Mouse (Mus musculus): ENCODE data around the gene Chd3.
"Not testable (repeated sequence)": the region's sequence is repeated elsewhere in the genome, so short reads cannot be mapped to it uniquely, and the experiment has no call there.

Gene Chd3

DNA sequence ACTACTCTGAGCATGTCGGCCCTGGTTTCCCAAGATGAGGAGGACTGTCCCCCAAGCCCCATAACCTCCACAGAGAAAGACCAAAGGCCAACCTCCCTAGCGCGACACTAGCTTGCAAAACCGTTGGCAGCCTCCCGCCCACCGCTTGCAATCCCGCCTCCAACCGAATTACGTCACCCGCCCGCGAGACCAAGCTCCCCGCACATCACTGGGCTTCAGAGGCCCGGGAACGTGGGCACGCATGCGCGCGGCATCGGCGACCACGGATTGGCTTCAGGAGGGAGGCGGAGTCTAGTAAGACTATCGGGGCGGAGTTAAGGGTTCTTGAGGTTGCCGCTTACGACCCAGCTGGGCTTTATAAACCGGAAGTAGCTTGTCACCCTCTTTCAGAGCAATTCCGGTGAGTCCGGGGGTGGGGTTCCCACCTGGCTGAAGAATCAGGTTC, 45.5 kb downstream of the Chd3 start, which contains the start of the genes Cntrob and Trappc1:
Cntrob (minus strand) TSS at position 109 of the 445 bp plus-strand sequence.
Trappc1 (plus strand) TSS at position 314 of the 445 bp plus-strand sequence.
- peak; percentile 100 for DNase-seq (ENCODE audit: low spot score)

DNA sequence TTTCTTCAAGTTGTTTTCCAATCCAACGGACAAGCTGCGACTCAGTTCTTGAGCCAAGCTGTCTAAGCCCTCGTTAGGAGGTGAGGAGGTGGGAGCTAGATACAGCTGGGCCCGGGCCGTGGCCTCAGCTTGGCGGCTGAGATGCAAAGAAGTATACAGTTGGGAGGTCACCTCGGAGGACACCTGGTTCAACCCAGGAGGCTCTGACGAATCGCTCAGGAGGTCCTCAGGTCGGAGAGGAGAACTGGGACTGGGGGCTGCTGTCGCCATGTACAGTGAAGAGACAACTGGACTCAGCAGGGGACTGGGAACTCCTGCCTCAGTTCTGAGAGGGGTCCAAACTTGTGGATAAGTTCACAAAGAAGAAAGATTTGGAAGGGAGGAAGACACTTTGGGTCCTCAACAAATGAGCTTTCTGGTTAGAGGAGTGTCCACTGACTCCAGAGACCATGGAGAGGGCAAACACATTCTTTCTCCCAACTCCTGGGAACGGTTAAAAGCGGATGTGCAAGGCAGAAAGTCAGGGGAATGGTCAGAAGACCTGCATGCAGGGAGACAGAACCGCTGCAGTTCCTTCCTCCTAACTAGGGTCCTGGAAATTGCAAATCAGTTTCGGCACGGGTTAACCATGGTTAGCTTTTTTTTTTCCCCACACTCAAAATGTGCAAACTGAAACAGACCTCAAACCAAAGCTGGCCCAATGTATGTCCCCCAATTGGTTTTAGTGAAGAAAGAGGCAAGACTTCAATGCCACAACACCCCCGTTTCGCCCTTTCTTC, 46.3 kb downstream of the Chd3 start:
- DNase-seq (ENCODE audit: low spot score): peak; percentile 21

DNA sequence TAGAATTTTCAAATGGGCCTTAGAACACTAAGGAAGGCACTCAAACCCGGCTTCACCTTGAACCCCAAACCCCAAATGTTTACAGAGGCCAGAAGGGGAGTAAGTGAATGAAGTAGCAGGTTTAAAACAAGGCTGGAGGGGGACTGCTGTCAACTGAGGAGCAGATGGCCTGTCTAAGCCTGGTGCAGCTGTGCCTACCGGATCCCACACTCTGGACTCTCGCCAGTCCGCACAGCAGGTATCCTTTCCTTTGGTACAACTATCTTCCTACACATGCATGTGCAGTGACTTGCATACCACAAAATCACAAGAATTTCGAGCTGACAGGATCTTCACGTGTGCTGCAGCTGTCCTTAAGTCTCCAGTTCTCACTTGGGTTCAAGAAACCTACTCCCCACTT, 47.2 kb downstream of the Chd3 start:
- DNase-seq (ENCODE audit: low spot score): no peak

DNA sequence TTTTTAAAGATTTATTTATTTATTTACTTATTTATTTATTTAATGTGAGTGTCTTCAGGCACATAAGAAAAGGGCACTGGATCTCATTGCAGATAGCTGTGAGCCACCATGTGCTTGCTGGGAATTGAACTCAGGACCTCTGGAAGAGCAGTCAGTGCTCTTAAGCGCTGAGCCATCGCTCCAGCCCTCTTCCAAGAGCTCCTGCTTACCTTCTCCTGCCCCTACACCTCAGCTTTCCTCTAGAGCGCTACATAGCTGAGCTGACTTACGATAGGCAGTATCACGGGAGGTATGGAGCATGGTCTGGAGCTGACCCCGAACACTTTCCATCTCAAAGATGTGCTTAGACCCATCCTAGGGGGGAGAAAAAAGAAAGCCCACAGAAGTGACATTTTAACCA, 47.6 kb downstream of the Chd3 start:
- no peak for DNase-seq (ENCODE audit: low spot score)

DNA sequence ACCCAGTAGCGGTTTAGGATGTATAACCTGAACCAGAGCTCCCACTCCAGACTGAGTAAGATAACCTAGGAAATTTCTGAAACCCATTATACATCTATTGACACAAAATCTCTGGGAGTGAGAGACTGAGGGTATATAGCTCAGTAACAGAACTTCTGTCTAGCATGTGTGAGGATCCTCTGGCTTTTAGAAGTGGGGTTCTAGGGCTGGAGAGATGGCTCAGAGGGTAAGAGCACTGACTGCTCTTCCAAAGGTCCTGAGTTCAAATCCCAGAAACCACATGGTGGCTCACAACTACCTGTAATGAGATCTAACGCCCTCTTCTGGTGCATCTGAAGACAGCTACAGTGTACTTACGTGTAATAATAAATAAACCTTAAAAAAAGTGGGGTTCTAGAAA, 51.2 kb downstream of the Chd3 start:
- DNase-seq (ENCODE audit: low spot score): not testable (repeated sequence)

DNA sequence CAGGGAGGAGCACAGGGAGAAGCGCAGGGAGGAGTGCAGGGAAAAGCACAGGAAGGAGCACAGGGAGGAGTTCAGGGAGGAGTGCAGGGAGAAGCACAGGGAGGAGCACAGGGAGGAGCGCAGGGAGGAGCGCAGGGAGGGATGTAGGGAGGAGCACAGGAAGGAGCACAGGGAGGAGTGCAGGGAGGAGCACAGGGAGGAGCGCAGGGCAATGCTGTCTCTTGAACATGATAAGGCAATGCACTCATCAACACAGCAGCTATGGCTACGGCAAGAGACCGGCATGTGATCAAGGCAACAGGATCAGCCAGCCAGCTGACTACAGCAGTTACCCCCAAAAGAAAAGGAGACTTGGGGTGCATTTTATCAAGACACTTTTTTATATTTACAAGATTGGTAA, 52.8 kb downstream of the Chd3 start:
- DNase-seq (ENCODE audit: low spot score): no peak

DNA sequence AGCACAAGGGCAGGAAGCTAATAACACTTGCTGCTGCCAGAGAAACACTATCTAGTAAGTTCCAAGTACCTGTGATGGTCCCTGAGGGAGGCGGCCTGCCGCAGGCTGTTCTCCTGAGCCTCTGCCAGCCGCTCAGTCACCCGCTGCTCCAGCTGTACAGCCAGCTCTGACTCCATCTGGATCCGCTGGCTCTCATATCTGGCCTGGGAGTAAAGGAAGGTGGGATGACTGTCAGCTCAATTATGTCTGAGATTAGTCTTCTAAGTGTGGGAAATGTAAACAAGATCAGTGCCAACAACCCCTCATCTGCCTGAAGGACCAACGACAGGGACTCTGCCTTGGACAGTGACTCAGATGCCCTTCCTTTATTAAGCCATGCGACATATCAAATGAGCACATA, 57.9 kb downstream of the Chd3 start:
- DNase-seq (ENCODE audit: low spot score): no peak

DNA sequence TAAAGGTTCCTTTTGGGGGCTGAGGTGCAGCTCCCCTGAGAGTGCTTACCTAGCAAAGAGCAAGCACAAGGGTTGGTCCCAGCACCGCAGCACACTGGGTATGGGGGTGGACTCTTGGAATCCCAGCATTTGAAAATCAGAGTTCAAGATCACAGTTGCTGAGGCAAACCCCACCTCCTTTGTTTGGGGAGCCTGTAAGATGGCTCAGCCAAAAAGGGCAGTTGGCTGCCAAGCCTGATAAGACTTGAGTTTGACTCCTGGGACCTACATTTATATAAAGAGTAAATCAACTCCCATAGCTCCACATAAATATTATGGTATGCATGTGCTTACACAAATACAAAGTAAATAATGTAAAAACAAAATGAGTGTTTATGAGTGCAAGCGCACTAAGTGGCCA, 63.2 kb downstream of the Chd3 start:
- no peak for DNase-seq (ENCODE audit: low spot score)

DNA sequence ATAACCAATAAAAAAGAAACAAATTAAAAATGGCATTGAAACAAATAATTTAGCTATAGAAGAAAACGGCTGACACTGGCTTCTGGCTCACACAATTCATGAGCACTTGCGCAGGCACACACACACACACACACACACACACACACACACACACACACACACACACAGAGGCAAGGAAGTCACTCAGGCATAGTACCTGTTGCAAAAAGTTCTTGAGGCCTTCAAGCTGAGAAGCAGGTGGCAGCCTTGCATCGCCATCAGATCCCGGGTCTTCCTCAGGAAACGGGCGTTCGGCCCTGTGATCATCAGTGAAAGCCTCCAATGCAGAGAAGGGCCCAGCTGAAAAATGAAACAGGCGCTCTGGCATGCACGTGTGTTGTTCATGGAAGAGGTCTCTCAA, 63.9 kb downstream of the Chd3 start:
- DNase-seq (ENCODE audit: low spot score): no peak

DNA sequence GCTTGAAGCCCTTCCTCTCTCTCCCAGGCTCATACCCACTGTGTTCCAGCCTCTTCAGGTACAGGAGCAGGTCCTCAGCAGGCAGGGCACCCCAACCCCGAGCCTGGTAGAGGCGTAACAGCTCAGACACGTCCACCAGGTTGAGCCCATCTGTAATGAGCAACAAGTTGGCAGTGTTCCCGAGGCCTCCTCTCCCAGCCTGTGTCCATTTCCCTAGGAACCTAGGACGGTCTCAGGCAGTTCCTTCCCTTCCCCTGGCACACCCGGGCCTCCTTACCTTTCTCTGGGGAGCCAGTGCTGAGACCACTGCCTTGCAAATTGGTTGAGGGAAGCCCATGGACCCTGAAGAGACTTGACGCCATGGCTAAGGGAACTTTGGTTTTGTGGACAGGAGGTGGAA, 66.4 kb downstream of the Chd3 start:
- DNase-seq (ENCODE audit: low spot score): no peak

DNA sequence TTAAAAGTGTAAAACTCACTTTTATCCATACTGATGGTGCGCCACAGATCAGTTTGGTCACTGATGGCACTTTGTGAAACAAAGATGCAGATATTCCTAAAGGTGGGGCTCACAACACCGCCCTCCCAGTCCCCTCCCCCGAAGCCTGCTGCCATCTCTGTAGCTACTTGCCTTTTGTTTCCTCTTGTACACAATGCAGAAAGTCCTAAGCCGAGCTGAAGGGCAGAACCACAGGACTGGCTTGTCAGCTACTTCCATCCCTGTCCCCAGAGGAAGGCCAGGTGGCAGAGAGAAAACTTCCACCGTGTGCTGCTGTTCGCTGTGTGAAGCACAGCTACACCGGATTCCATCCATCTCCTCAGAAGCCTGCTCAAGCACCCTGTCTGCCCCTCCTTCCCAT, 71.0 kb downstream of the Chd3 start:
- DNase-seq (ENCODE audit: low spot score): no peak

DNA sequence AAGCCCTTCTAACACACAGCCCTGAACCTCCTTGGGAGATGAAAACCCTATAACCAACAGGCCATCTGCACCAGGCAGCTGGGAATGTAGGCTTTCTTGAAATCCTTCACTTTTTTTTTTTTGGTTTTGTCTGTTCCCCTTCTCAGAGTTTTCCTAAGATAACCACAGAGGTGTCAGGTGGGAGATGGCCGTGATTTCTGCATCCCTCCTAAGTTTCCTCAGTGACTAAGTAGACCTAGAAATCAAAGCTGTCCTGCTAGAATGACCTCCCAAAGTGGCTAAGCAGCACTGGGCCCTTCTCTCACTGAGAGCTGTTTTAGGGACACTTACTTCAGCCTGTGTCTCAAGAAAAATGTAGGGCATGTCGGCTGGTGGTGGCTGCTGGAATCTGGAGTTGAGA, 71.4 kb downstream of the Chd3 start:
- no peak for DNase-seq (ENCODE audit: low spot score)

DNA sequence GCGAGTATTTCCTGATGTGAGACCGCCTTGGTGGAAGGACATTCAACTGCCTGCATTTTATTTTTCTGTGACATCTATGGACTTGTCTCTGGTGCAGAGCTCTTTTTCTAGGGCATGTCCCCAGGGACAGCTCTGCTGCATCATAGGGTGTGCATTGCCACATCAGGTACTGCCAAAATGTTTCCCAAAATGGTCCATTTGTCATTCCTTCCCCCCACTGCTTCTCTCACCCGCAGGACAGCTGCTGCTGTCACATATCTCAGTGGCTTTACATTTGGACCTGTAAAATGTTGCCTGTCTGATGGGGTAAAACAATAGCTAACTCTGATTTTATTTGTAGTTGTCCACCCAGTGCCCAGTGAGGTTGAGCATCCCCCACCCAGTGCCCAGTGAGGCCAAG, 73.9 kb downstream of the Chd3 start:
- DNase-seq (ENCODE audit: low spot score): no peak

All from yolk sac, embryonic 10.5 days (tissue).